10 mouse cellular contexts compared by ENCODE assay signal in genomic region chr16:95674452-95674921, GRCm38 (mm10). TPM values are rescaled to one million over a fixed set of nuclear protein-coding genes. Genes with fewer than 3 reads are reported as not detected.
DNase-seq lines count a peak whose midpoint lies in the region; ATAC-seq lines count a peak whose summit lies in the region.
"Had no signal": no experiment of that assay in that cellular context is flagged by ENCODE, and none has a peak within 500 bp of the region (broad histone marks: within the 10 kb centered on the region; RNA-seq: fewer than 3 reads in every experiment).

No protein-coding gene starts in this region.

- peak; percentile 11 for DNase-seq in 416B (ENCODE audit: low read depth)
- peak; percentile 24 for DNase-seq in adipocyte (ENCODE audit: low spot score)
- peak; percentile 16 for DNase-seq in heart, postnatal 4 days
- DNase-seq in layer of hippocampus, postnatal 25 days (ENCODE audit: extremely low spot score in 1 of 2, low spot score in 1 of 2): no peak
- DNase-seq in cerebellum, adult 9-10 months: no peak
- no peak for DNase-seq in left cerebral cortex, adult 11 months (ENCODE audit: low spot score)

- peaks cover 3% of the 10 kb centered on the region for H3K4me1 ChIP-seq in lung, embryonic 16.5 days (replicated peaks; ENCODE audit: control insufficient read depth, insufficient read depth, low read length)
- no peaks in the 10 kb centered on the region for H3K4me1 ChIP-seq in hindbrain, embryonic 13.5 days (replicated peaks)
- H3K4me1 ChIP-seq: forebrain, embryonic 12.5 days had no signal

- no peaks in the 10 kb centered on the region for H3K27me3 ChIP-seq in lung, embryonic 16.5 days (ENCODE audit: control insufficient read depth, insufficient read depth, low read depth, low read length)
- no peaks in the 10 kb centered on the region for H3K27me3 ChIP-seq in hindbrain, embryonic 13.5 days

- ATAC-seq in lung, embryonic 16.5 days (ENCODE audit: low read depth): peak; percentile 81
- ATAC-seq in hindbrain, embryonic 13.5 days (ENCODE audit: low FRiP score): no peak
- ATAC-seq: midbrain, embryonic 16.5 days had no signal

- no peaks in the 10 kb centered on the region for H3K36me3 ChIP-seq in lung, embryonic 16.5 days (ENCODE audit: control insufficient read depth, insufficient read depth, low read length)
- H3K36me3 ChIP-seq in hindbrain, embryonic 13.5 days: no peaks in the 10 kb centered on the region
- H3K36me3 ChIP-seq: forebrain, embryonic 12.5 days had no signal

- peak overlapping the region; percentile 56 for H3K9ac ChIP-seq in lung, embryonic 16.5 days (ENCODE audit: low read length)
- no peak overlapping the region for H3K9ac ChIP-seq in hindbrain, embryonic 13.5 days
- H3K9ac ChIP-seq: forebrain, embryonic 12.5 days had no signal

- WGBS in lung, embryonic 16.5 days: 27% methylated on average over 5 of the region's 5 CpGs
- WGBS in hindbrain, embryonic 13.5 days: 57% methylated on average over 5 of the region's 5 CpGs

- peak overlapping the region; percentile 24 for H3K4me3 ChIP-seq in lung, embryonic 16.5 days (ENCODE audit: low read length)
- no peak overlapping the region for H3K4me3 ChIP-seq in hindbrain, embryonic 13.5 days
- H3K4me3 ChIP-seq: forebrain, embryonic 12.5 days had no signal

- H3K27ac ChIP-seq in lung, embryonic 16.5 days (ENCODE audit: low read length): peak overlapping the region; percentile 62
- H3K27ac ChIP-seq in hindbrain, embryonic 13.5 days: no peak overlapping the region
- H3K27ac ChIP-seq: forebrain, embryonic 12.5 days had no signal

- peak overlapping the region; percentile 55 for H3K4me2 ChIP-seq in lung, embryonic 16.5 days (ENCODE audit: low read depth, low read length)
- no peak overlapping the region for H3K4me2 ChIP-seq in hindbrain, embryonic 13.5 days
- H3K4me2 ChIP-seq: forebrain, embryonic 12.5 days had no signal

- H3K9me3 ChIP-seq in lung, embryonic 16.5 days (ENCODE audit: control insufficient read depth, low read length): no peaks in the 10 kb centered on the region
- no peaks in the 10 kb centered on the region for H3K9me3 ChIP-seq in hindbrain, embryonic 13.5 days
- H3K9me3 ChIP-seq: forebrain, embryonic 12.5 days had no signal

RNA-seq across cellular contexts. Expression of gene Ets2, which starts 27.4 kb away (rescaled TPM):
- 100 to 1,000 TPM; 106 to 110 TPM for total RNA-seq in heart, postnatal 4 days (2021)
- 121 and 123 TPM in 2 replicates for polyA plus RNA-seq in lung, embryonic 16.5 days (2015; fragmentation: Nextera tagmentation; extraction: Ambion mirVana)
- total RNA-seq in layer of hippocampus, postnatal 25 days (2021): 10 to 100 TPM; 61.1 to 65.4 TPM
- polyA plus RNA-seq in hindbrain, embryonic 13.5 days (2015; fragmentation: Nextera tagmentation; extraction: Ambion mirVana): 20.6 and 22.2 TPM in 2 replicates

Comparison
In these comparisons a context has a peak if more than half of its experiments do, and no peak if none do; other contexts are left out.
1. DNase-seq: peak in 416B (single experiment), adipocyte (single experiment) and heart, postnatal 4 days (single experiment); none in layer of hippocampus, postnatal 25 days (0 of 2), cerebellum, adult 9-10 months (single experiment) and left cerebral cortex, adult 11 months (single experiment).